Mouse (Mus musculus) megakaryocyte, embryonic 14.5 days (primary cell): Measurements from ENCODE around the gene Rrp7a.

Experiments
- FLI1 ChIP-seq: IDR thresholded peaks from 2 replicates; pipeline ENCODE4 v1.6.1; 2012; ENCODE audit warnings: low read length, inconsistent platforms, mixed read lengths
- GATA1 ChIP-seq: IDR thresholded peaks from 3 replicates; pipeline ENCODE4 v1.6.1; 2012; ENCODE audit warnings: mixed read lengths, low read length, inconsistent platforms, borderline replicate concordance

- no peak for TF ChIP-seq GATA1
- TF ChIP-seq FLI1: no peak
Measured at GRCm38 (mm10) chr15:83070942-83071341, 51.7 kb downstream of the Rrp7a start.
